Mouse (Mus musculus): ENCODE measurements at regions not wholly inside any gene's neighbourhood (a gene's known extent, or its start where the extent isn't known, plus 50 kb on each side); places are given as distances from the start of the nearest gene placed in this dataset.

- no peak for DNase-seq (ENCODE audit: low spot score)
Observed at GRCm38 (mm10) chr16:92966069-92966866, 140.3 kb upstream of the Runx1 start.

- DNase-seq (ENCODE audit: low spot score): no peak
Observed at GRCm38 (mm10) chr16:92965651-92966050, 139.7 kb upstream of the Runx1 start.

- no peak for DNase-seq (ENCODE audit: low spot score)
Observed at GRCm38 (mm10) chr16:92963582-92963981, 137.6 kb upstream of the Runx1 start.

- no peak for DNase-seq (ENCODE audit: low spot score)
Observed at GRCm38 (mm10) chr16:92961361-92961760, 135.4 kb upstream of the Runx1 start.

GRCm38 (mm10) chr16:92960740-92961139 is 134.8 kb upstream of the Runx1 start:
- DNase-seq (ENCODE audit: low spot score): no peak

GRCm38 (mm10) chr16:92958967-92959366 is 133.0 kb upstream of the Runx1 start:
- DNase-seq (ENCODE audit: low spot score): no peak

GRCm38 (mm10) chr16:92958146-92958545 is 132.2 kb upstream of the Runx1 start:
- DNase-seq (ENCODE audit: low spot score): peak; percentile 22

GRCm38 (mm10) chr16:92955508-92955907 is 129.6 kb upstream of the Runx1 start:
- no peak for DNase-seq (ENCODE audit: low spot score)

- DNase-seq (ENCODE audit: low spot score): no peak
Observed at GRCm38 (mm10) chr16:92955087-92955486, 129.1 kb upstream of the Runx1 start.

- peak; percentile 49 for DNase-seq (ENCODE audit: low spot score)
Observed at GRCm38 (mm10) chr16:92953936-92954654, 128.1 kb upstream of the Runx1 start.

- DNase-seq (ENCODE audit: low spot score): no peak
Observed at GRCm38 (mm10) chr16:92952336-92953097, 126.6 kb upstream of the Runx1 start.

GRCm38 (mm10) chr16:92951516-92951915 is 125.6 kb upstream of the Runx1 start:
- DNase-seq (ENCODE audit: low spot score): no peak

GRCm38 (mm10) chr16:92948494-92948893 is 122.5 kb upstream of the Runx1 start:
- no peak for DNase-seq (ENCODE audit: low spot score)

GRCm38 (mm10) chr16:92946554-92946953 is 120.6 kb upstream of the Runx1 start:
- DNase-seq (ENCODE audit: low spot score): no peak

GRCm38 (mm10) chr16:92943901-92944300 is 118.0 kb upstream of the Runx1 start:
- DNase-seq (ENCODE audit: low spot score): no peak

- DNase-seq (ENCODE audit: low spot score): no peak
Observed at GRCm38 (mm10) chr16:92939618-92940017, 113.7 kb upstream of the Runx1 start.

- no peak for DNase-seq (ENCODE audit: low spot score)
Observed at GRCm38 (mm10) chr16:92935848-92936535, 110.0 kb upstream of the Runx1 start.

GRCm38 (mm10) chr16:92930103-92930502 is 104.2 kb upstream of the Runx1 start:
- DNase-seq (ENCODE audit: low spot score): no peak

- no peak for DNase-seq (ENCODE audit: low spot score)
Observed at GRCm38 (mm10) chr16:92928201-92928600, 102.3 kb upstream of the Runx1 start.

GRCm38 (mm10) chr16:92927662-92928061 is 101.7 kb upstream of the Runx1 start:
- DNase-seq (ENCODE audit: low spot score): no peak

- DNase-seq (ENCODE audit: low spot score): no peak
Observed at GRCm38 (mm10) chr16:92926853-92927252, 100.9 kb upstream of the Runx1 start.

- DNase-seq (ENCODE audit: low spot score): no peak
Observed at GRCm38 (mm10) chr16:92920947-92921346, 95.0 kb upstream of the Runx1 start.

Data from ovary, postnatal 14 days (tissue).